Mouse (Mus musculus) forebrain, embryonic 14.5 days (tissue): Measurements from ENCODE around the gene Gprc6a. TPM values are rescaled to one million over a fixed set of nuclear protein-coding genes. Genes with fewer than 3 reads are reported as not detected.

ENCODE experiments used
- ATAC-seq: fragments of 200-750 bp; cut with Nextera tagmentation; 2 replicates; pipeline ENCODE4 v1.8.0; 2017; ENCODE audit warnings: mild to moderate bottlenecking, moderate library complexity
- DNase-seq: peaks from one replicate; pipeline ENCODE4 v3.0.0-alpha.2; 2015; ENCODE audit warnings: low spot score
- H3K27ac ChIP-seq: fragments of 300-500 bp; sonication (generic); 2 replicates; pipeline ENCODE4 v1.5.1; 2014; ENCODE audit warnings: low read depth, mild to moderate bottlenecking, control low read depth, low read length, moderate library complexity
- H3K27me3 ChIP-seq: fragments of 300-500 bp; sonication (generic); replicated peaks from 2 replicates; pipeline ENCODE4 v1.6.1; 2014; ENCODE audit warnings: low read length, control low read depth, mixed read lengths; ENCODE audit not compliant: control insufficient read depth, insufficient read depth
- H3K36me3 ChIP-seq: fragments of 300-500 bp; sonication (generic); 2 replicates; pipeline ENCODE4 v1.6.1; 2014; ENCODE audit warnings: low read length, control low read depth; ENCODE audit not compliant: control insufficient read depth, insufficient read depth
- H3K4me1 ChIP-seq: fragments of 300-500 bp; sonication (generic); 2 replicates; pipeline ENCODE4 v1.6.1; 2014; ENCODE audit warnings: antibody characterized with exemption, low read length, control low read depth; ENCODE audit not compliant: control insufficient read depth, insufficient read depth
- H3K4me2 ChIP-seq: fragments of 300-500 bp; sonication (generic); 2 replicates; pipeline ENCODE4 v1.6.1; 2014; ENCODE audit warnings: mild to moderate bottlenecking, control low read depth, low read length
- H3K4me3 ChIP-seq: fragments of 300-500 bp; sonication (generic); 2 replicates; pipeline ENCODE4 v1.5.1; 2014; ENCODE audit warnings: low read depth, low read length, control low read depth
- H3K9ac ChIP-seq: fragments of 300-500 bp; sonication (generic); 2 replicates; pipeline ENCODE4 v1.6.1; 2014; ENCODE audit warnings: mild to moderate bottlenecking, low read length, control low read depth, moderate library complexity
- H3K9me3 ChIP-seq: fragments of 300-500 bp; sonication (generic); replicated peaks from 2 replicates; pipeline ENCODE4 v1.6.1; 2016; ENCODE audit warnings: low read length, control low read depth, mixed read lengths; ENCODE audit not compliant: control insufficient read depth
- WGBS: fragments of 180-500 bp; shearing (Covaris S2); extraction: QIAGEN DNeasy Blood & Tissue Kit; methylation state at CpG from one replicate; pipeline ENCODE4 v1.1.7; 2014; 5-methylcytosine and 5-hydroxymethylcytosine counted together
- polyA plus RNA-seq: library from polyadenylated mRNA; unstranded; fragments of >200 nt; fragmentation: Nextera tagmentation; extraction: Ambion mirVana; gene quantifications from 2 replicates; pipeline ENCODE4 v1.2.1, GENCODE M21; 2014

Gprc6a gene
- polyA plus RNA-seq, 1 experiment from 2014 or later = not detected

- Histone ChIP-seq H3K36me3 (no peaks in the 10 kb centered on the region), H3K9ac (no peak overlapping the region), H3K9me3 (no peaks in the 10 kb centered on the region), H3K4me3 (no peak overlapping the region), H3K4me2 (no peak overlapping the region), H3K27ac (no peak overlapping the region), H3K27me3 (no peaks in the 10 kb centered on the region), H3K4me1 (no peaks in the 10 kb centered on the region)
- ATAC-seq (no peak), DNase-seq (no peak)
- 87% methylated on average over 3 of the region's 3 CpGs for WGBS
These were observed 10.1 kb downstream of the Gprc6a start for GRCm38 (mm10) chr10:51621193-51621592.

DNA sequence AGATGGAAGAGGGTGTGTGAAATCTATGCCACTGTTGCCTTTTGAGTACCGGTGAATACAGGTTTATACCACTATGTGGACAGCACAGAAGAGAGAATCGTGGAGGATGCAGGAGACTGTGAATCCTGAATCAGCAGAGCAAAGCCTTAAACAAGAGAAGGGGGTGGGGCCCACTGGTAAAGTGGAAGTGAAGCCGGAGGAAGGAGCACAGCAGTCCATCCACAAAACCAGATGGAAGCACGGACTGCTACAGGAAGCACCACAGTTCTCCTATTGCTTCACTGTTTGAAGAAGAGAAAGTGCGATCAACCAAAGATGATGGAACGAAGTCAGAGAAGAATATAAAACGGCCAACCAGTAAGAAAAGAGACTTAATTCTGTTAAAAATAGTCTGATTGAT is 11.1 kb downstream of the Gprc6a start:
- 59% methylated on average over 7 of the region's 7 CpGs for WGBS

DNA sequence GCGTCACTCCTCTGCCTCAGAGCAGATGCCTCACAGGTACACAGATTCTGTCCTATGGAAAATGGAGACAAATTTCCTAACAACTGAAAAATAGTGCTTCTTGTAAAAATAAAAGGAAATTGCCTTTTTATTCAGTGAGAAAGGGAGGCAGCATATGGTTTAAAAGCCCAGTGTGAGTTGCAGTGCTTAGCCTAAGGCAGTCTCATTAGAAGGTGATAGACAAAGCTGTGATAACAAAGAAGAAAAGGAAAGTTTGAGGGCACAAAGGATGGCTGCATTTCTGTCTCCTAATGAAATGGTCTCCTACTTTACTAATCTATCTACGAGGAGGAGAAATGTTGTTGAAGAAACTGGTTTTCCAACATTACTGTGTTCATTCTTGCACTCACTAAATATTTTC is 12.7 kb downstream of the Gprc6a start:
- ATAC-seq = peak; percentile 71; the same call in 1 of the 2 replicates
- no peaks in the 10 kb centered on the region for H3K36me3 ChIP-seq
- no peak overlapping the region for H3K4me3 ChIP-seq
- peak; percentile 48 for DNase-seq
- H3K27me3 ChIP-seq = no peaks in the 10 kb centered on the region
- no peak overlapping the region for H3K9ac ChIP-seq
- no peak overlapping the region for H3K4me2 ChIP-seq
- H3K27ac ChIP-seq = no peak overlapping the region
- H3K9me3 ChIP-seq = no peaks in the 10 kb centered on the region
- no peaks in the 10 kb centered on the region for H3K4me1 ChIP-seq
- WGBS = 42% methylated on average over 2 of the region's 2 CpGs

More for the DNA sequence above, 11.1 kb downstream of the Gprc6a start:
- Histone ChIP-seq H3K27ac (no peak overlapping the region), H3K36me3 (no peaks in the 10 kb centered on the region), H3K27me3 (no peaks in the 10 kb centered on the region), H3K4me1 (no peaks in the 10 kb centered on the region), H3K4me2 (no peak overlapping the region), H3K9me3 (no peaks in the 10 kb centered on the region), H3K4me3 (no peak overlapping the region), H3K9ac (no peak overlapping the region)
- DNase-seq = no peak
- no peak for ATAC-seq

- no peak for ATAC-seq
- Histone ChIP-seq H3K36me3 (no peaks in the 10 kb centered on the region), H3K9me3 (no peaks in the 10 kb centered on the region), H3K4me2 (no peak overlapping the region), H3K27me3 (no peaks in the 10 kb centered on the region), H3K9ac (no peak overlapping the region), H3K27ac (no peak overlapping the region), H3K4me3 (no peak overlapping the region), H3K4me1 (no peaks in the 10 kb centered on the region)
- WGBS = 77% methylated on average over 11 of the region's 11 CpGs
- no peak for DNase-seq
These were observed 16.3 kb downstream of the Gprc6a start for GRCm38 (mm10) chr10:51614826-51615590.

- Histone ChIP-seq H3K36me3 (no peaks in the 10 kb centered on the region), H3K27me3 (no peaks in the 10 kb centered on the region), H3K27ac (no peak overlapping the region), H3K4me2 (no peak overlapping the region), H3K4me1 (no peaks in the 10 kb centered on the region), H3K9ac (no peak overlapping the region), H3K9me3 (no peaks in the 10 kb centered on the region), H3K4me3 (no peak overlapping the region)
- DNase-seq = no peak
- WGBS = 67% methylated on average over 3 of the region's 3 CpGs
- ATAC-seq = no peak
These were observed 17.8 kb downstream of the Gprc6a start for GRCm38 (mm10) chr10:51613421-51613820.

GRCm38 (mm10) chr10:51611969-51612682 is 19.1 kb downstream of the Gprc6a start:
- no peak overlapping the region for H3K4me2 ChIP-seq
- ATAC-seq (no peak), DNase-seq (no peak)
- H3K4me1 ChIP-seq = no peaks in the 10 kb centered on the region
- no peaks in the 10 kb centered on the region for H3K36me3 ChIP-seq
- no peaks in the 10 kb centered on the region for H3K27me3 ChIP-seq
- H3K27ac ChIP-seq = no peak overlapping the region
- no peak overlapping the region for H3K9ac ChIP-seq
- no peaks in the 10 kb centered on the region for H3K9me3 ChIP-seq
- WGBS = 85% methylated on average over 9 of the region's 9 CpGs
- no peak overlapping the region for H3K4me3 ChIP-seq

DNA sequence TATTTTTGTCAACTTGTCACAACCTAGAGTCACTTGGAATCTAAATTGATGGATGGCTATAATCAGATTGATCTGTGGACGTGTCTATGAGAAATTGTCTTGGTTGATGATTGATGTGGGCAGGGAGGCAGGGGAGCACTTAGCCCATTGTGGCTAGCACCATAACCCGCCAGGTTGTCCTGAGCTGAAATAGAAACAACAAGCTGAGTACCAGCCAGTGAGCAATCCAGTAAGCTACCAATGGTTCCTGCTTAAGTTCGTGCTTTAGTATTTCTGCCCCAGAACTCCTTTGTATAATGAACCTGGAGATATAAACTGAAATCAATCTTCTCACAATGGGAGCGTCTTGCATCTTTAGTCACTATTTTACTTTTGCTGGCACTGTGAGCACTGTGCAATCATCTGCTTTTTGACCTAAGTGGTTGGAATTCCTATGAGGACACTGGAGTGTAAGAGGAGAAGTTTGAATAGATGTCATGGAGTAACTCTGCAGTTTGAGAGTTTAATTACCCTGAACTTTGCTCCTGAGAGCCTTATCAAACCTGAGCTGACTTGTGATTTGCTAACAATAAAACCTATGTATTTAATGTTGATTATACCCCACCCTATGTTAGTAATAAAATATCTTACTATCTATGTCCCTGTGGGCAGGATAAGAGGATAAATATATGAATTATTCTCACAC is 21.4 kb downstream of the Gprc6a start:
- Histone ChIP-seq H3K27ac (no peak overlapping the region), H3K4me2 (no peak overlapping the region), H3K36me3 (no peaks in the 10 kb centered on the region), H3K4me1 (no peaks in the 10 kb centered on the region), H3K4me3 (no peak overlapping the region), H3K9ac (no peak overlapping the region), H3K27me3 (no peaks in the 10 kb centered on the region), H3K9me3 (no peaks in the 10 kb centered on the region)
- no peak for ATAC-seq
- WGBS = 77% methylated on average over 4 of the region's 4 CpGs
- no peak for DNase-seq

DNA sequence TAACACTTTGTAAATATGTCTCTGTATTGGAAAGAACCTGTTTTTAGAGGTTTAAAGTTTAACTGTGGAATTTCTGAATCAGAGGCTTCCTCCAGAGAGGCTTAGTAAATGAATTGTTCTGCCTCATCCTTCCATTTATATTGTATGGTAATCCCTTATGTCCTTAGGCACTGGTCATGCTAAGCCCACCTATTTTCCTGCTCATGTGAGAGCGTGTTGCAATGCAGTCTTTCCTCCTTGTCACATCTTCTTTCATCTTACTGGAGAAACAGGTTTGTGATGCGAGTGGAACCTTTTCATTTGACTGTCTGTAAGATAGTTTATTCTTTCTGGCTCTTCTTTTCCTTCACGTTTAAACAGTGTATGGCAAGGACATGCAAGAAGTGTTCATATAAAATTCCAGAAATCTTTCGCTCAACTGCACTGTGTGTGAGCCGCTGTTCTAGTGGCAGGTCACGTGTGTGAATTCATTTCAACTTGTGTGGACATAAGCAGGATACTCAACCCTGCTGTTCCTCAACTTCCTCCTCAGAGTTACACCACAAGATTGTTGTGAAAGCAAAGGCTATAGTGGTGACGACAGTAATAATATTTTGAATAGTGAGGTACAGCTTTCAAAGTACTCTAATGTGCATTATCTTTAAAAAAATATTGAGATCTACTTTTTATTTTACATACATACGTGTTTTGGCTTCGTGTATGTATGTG is 34.2 kb downstream of the Gprc6a start:
- ATAC-seq = no peak
- H3K9ac ChIP-seq = no peak overlapping the region
- no peaks in the 10 kb centered on the region for H3K27me3 ChIP-seq
- DNase-seq = no peak
- no peak overlapping the region for H3K4me3 ChIP-seq
- H3K27ac ChIP-seq = no peak overlapping the region
- no peaks in the 10 kb centered on the region for H3K36me3 ChIP-seq
- no peak overlapping the region for H3K4me2 ChIP-seq
- no peaks in the 10 kb centered on the region for H3K9me3 ChIP-seq
- 84% methylated on average over 9 of the region's 9 CpGs for WGBS
- no peaks in the 10 kb centered on the region for H3K4me1 ChIP-seq
